Mouse (Mus musculus): ENCODE measurements at regions not wholly inside any gene's neighbourhood (a gene's known extent, or its start where the extent isn't known, plus 50 kb on each side); places are given as distances from the start of the nearest gene placed in this dataset.

DNA sequence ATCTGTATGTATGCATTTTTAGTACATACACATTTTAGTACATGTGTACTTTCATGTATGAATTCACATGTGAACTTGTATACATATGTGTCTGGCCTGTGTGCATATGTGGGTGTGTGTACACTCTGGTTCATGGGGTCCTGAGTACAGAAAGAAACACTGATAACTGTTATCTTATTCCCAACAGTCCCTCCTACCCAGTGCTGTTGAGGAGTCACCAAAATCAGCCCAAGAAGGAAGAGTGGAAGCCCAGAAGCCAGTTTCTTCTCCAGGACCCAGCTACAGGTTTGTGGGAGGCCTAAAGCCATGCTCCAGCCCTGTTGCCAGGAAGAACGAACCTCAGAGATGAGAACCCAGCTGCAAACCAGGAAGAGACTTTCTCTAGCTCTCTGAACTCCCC lies 53.6 kb upstream of the Irf2bp2 start:
- no peak for TF ChIP-seq POLR2A (IDR thresholded peaks at IDR 0.05; ENCODE audit: borderline replicate concordance, low read depth, low read length)
- TF ChIP-seq CTCF (IDR thresholded peaks at IDR 0.05; ENCODE audit: low read depth, low read length) = no peak

Measured in bone marrow macrophage, adult 2 months (primary cell).